Mouse (Mus musculus): ENCODE results near the gene Mfsd4a.

The Mfsd4a gene

GRCm38 (mm10) chr1:132001880-132002330 is 66.0 kb downstream of the Mfsd4a start:
- Histone ChIP-seq H3K4me3 (replicated peaks; ENCODE audit: low read length) (no peak overlapping the region), H3K36me3 (ENCODE audit: insufficient read depth, low read length) (no peaks in the 10 kb centered on the region), H3K27me3 (ENCODE audit: insufficient read depth, low read length) (no peaks in the 10 kb centered on the region), H3K9me3 (ENCODE audit: low read length) (peaks cover 8% of the 10 kb centered on the region), H3K4me1 (replicated peaks; ENCODE audit: low read depth, low read length) (peaks cover 32% of the 10 kb centered on the region)
- TF ChIP-seq POU5F1 (IDR thresholded peaks at IDR 0.05; ENCODE audit: borderline replicate concordance, low read length) (no peak), CTCF (conservative IDR thresholded peaks at IDR 0.05; ENCODE audit: low read length) (no peak), NANOG (IDR thresholded peaks at IDR 0.05; ENCODE audit: borderline replicate concordance, low read length) (no peak)

GRCm38 (mm10) chr1:132000506-132000905 is 67.4 kb downstream of the Mfsd4a start:
- peaks cover 22% of the 10 kb centered on the region for H3K4me1 ChIP-seq (replicated peaks; ENCODE audit: low read depth, low read length)
- peaks cover 8% of the 10 kb centered on the region for H3K9me3 ChIP-seq (ENCODE audit: low read length)
- H3K4me3 ChIP-seq (replicated peaks; ENCODE audit: low read length) = no peak overlapping the region

GRCm38 (mm10) chr1:131995062-131995461 is 72.8 kb downstream of the Mfsd4a start:
- TF ChIP-seq CTCF (conservative IDR thresholded peaks at IDR 0.05; ENCODE audit: low read length) = peak; percentile 67
- TF ChIP-seq NANOG (IDR thresholded peaks at IDR 0.05; ENCODE audit: borderline replicate concordance, low read length) = no peak
- TF ChIP-seq POU5F1 (IDR thresholded peaks at IDR 0.05; ENCODE audit: borderline replicate concordance, low read length) = no peak
- Histone ChIP-seq H3K36me3 (ENCODE audit: insufficient read depth, low read length) (no peaks in the 10 kb centered on the region), H3K9me3 (ENCODE audit: low read length) (peaks cover 8% of the 10 kb centered on the region)

More at GRCm38 (mm10) chr1:132000506-132000905, 67.4 kb downstream of the Mfsd4a start:
- H3K36me3 ChIP-seq (ENCODE audit: insufficient read depth, low read length) = no peaks in the 10 kb centered on the region
- no peak for TF ChIP-seq POU5F1 (IDR thresholded peaks at IDR 0.05; ENCODE audit: borderline replicate concordance, low read length)
- TF ChIP-seq CTCF (conservative IDR thresholded peaks at IDR 0.05; ENCODE audit: low read length) = peak; percentile 32
- H3K27me3 ChIP-seq (ENCODE audit: insufficient read depth, low read length) = no peaks in the 10 kb centered on the region

DNA sequence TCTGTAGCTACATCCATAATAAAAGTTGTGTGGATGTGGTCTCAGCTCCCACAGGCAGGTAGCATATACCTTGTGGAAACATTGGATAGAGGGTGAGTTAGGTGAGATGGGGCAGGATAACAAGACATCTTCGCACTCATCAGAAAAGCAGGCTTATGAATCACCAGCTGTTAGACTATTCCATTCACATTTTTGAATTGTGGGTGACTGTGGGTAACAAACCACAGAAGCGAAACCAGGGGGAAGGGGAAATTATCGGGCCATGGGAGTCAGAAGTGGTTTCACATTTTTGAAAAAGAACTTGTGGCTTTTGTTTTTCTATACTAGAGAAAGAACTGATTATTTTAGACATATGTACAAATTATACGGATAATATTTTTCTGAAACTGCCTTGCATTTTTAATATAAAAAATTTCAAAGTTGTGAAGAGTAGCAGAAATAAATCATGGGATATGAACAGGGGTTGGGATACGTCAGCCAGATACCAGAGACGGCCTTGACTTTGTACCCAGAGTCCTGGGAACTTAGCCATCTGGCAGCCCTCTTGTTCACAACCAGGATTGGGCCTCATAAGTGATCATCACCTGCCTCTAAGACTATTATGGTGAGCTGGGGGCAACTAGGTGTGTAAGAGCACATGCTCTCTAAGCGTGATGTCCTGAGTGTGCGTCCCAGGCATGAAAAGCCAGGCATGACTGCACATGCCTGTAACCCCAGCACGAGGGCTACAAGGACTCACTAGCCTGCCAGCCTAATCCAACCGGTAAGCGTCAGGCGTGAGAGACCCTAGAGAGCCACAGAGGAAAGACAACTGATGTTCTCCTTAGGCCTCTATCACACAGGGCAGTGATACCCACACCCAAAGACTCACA is 74.5 kb downstream of the Mfsd4a start:
- Histone ChIP-seq H3K36me3 (ENCODE audit: insufficient read depth, low read length) (no peaks in the 10 kb centered on the region), H3K4me1 (replicated peaks; ENCODE audit: low read depth, low read length) (0 out of 2 replicates have a peak, but pooled peaks cover 3% of the 10 kb centered on the region), H3K9me3 (ENCODE audit: low read length) (no peaks in the 10 kb centered on the region), H3K4me3 (replicated peaks; ENCODE audit: low read length) (no peak overlapping the region), H3K27me3 (ENCODE audit: insufficient read depth, low read length) (no peaks in the 10 kb centered on the region)
- TF ChIP-seq POU5F1 (IDR thresholded peaks at IDR 0.05; ENCODE audit: borderline replicate concordance, low read length) (no peak), NANOG (IDR thresholded peaks at IDR 0.05; ENCODE audit: borderline replicate concordance, low read length) (no peak)

More at GRCm38 (mm10) chr1:131995062-131995461, 72.8 kb downstream of the Mfsd4a start:
- no peak overlapping the region for H3K4me3 ChIP-seq (replicated peaks; ENCODE audit: low read length)
- no peaks in the 10 kb centered on the region for H3K27me3 ChIP-seq (ENCODE audit: insufficient read depth, low read length)
- H3K4me1 ChIP-seq (replicated peaks; ENCODE audit: low read depth, low read length) = 0 out of 2 replicates have a peak, but pooled peaks cover 3% of the 10 kb centered on the region

DNA sequence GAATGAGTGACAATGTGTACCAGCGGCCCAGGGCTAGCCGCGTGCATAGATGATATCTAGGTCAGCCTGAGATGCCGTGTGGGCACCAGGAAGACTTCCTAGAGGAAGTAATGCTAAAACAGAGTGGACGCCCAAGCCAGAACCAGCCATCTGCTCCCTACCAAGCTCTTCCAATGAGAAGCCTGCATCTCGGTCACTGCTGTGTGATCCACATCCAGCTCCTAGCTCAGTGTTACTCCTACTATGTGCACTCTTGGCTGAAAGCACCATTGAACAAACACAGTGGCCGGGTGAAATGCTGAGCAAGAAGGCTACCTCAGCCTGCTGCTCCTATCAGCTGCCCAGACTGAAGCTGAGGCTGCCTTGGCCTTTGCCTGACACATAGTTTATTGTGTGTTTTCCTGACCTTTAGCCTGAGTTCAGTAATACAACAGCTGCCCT is 75.3 kb downstream of the Mfsd4a start:
- TF ChIP-seq NANOG (IDR thresholded peaks at IDR 0.05; ENCODE audit: borderline replicate concordance, low read length) (no peak), POU5F1 (IDR thresholded peaks at IDR 0.05; ENCODE audit: borderline replicate concordance, low read length) (no peak), CTCF (conservative IDR thresholded peaks at IDR 0.05; ENCODE audit: low read length) (no peak)
- Histone ChIP-seq H3K36me3 (ENCODE audit: insufficient read depth, low read length) (no peaks in the 10 kb centered on the region), H3K4me3 (replicated peaks; ENCODE audit: low read length) (no peak overlapping the region), H3K9me3 (ENCODE audit: low read length) (no peaks in the 10 kb centered on the region), H3K4me1 (replicated peaks; ENCODE audit: low read depth, low read length) (0 out of 2 replicates have a peak, but pooled peaks cover 3% of the 10 kb centered on the region), H3K27me3 (ENCODE audit: insufficient read depth, low read length) (no peaks in the 10 kb centered on the region)

DNA sequence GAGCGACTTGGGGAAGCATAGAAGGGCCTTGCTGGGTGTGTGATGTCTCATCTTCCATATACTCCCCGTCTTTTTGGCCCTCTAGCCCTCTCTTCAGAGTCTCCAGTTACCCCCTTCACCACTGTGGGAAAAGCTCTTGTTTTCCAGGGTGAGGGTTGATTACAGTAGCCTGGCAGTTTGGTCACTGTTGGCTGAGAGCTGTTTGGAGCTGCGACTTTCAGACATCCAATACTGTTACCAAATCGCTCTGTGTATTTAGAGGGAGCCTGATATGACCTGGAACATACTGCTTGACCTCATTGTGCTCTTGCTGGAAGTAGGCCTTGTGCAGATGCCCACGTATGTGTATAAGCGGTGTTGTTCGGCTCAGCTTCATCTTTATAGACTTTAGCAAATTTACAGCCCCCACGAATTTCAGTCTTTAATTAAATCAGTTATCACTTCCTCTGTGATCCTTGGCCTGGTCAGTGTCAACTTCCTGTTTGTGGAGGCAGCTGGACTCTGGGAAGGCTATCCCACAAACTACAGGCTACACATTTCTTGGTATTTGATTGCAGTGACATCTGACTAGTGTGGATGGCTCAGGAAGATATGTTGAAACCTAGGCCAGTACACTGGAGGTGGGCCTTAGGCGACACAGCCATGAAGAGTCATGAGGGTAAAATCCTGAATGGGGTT is 77.6 kb downstream of the Mfsd4a start:
- Histone ChIP-seq H3K36me3 (ENCODE audit: insufficient read depth, low read length) (no peaks in the 10 kb centered on the region), H3K4me1 (replicated peaks; ENCODE audit: low read depth, low read length) (0 out of 2 replicates have a peak, but pooled peaks cover 3% of the 10 kb centered on the region), H3K9me3 (ENCODE audit: low read length) (no peaks in the 10 kb centered on the region), H3K4me3 (replicated peaks; ENCODE audit: low read length) (no peak overlapping the region), H3K27me3 (ENCODE audit: insufficient read depth, low read length) (no peaks in the 10 kb centered on the region)
- TF ChIP-seq NANOG (IDR thresholded peaks at IDR 0.05; ENCODE audit: borderline replicate concordance, low read length) (no peak), POU5F1 (IDR thresholded peaks at IDR 0.05; ENCODE audit: borderline replicate concordance, low read length) (no peak), CTCF (conservative IDR thresholded peaks at IDR 0.05; ENCODE audit: low read length) (no peak)

DNA sequence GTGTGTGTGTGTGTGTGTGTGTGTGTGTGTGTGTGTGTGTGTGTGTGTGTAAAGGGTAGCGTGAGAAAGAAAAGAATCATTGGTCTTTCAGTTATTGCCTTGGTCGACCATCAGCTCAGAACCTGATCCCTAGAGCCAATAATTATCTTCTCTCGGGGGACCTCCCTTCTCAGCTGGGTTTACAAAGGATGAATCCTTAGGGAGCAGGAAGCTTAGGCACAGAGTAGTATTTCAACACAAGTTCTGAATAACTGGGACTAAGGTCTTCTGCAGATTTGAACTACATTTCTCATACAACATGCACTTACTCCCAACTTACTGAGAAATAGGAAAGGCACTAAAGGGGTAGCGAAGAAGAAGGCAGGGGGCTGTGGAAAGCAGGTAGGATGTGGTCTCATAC is 78.4 kb downstream of the Mfsd4a start:
- H3K27me3 ChIP-seq (ENCODE audit: insufficient read depth, low read length) = no peaks in the 10 kb centered on the region
- 0 out of 2 replicates have a peak, but pooled peaks cover 3% of the 10 kb centered on the region for H3K4me1 ChIP-seq (replicated peaks; ENCODE audit: low read depth, low read length)
- H3K4me3 ChIP-seq (replicated peaks; ENCODE audit: low read length) = no peak overlapping the region
- TF ChIP-seq CTCF (conservative IDR thresholded peaks at IDR 0.05; ENCODE audit: low read length) (no peak), NANOG (IDR thresholded peaks at IDR 0.05; ENCODE audit: borderline replicate concordance, low read length) (no peak), POU5F1 (IDR thresholded peaks at IDR 0.05; ENCODE audit: borderline replicate concordance, low read length) (no peak)
- no peaks in the 10 kb centered on the region for H3K36me3 ChIP-seq (ENCODE audit: insufficient read depth, low read length)
- no peaks in the 10 kb centered on the region for H3K9me3 ChIP-seq (ENCODE audit: low read length)

DNA sequence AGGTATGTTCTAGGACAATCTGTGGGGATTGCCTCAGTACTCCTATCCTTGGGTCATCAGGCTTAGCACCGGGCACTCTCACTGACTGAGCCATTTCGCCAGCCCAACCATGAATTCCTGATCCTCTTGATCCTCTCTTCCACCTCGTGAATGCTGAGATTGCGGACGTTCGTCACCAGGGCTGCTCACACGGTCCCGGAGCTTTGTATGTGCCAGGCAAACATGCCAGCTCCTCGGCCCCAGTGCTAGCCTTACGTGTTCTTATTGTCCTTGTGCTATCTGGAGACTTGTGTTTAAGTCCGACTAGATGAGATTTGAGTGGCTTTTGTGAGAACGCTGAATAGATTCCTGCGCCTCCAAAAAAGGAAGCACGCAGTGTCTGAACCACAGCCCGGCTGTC is 80.4 kb downstream of the Mfsd4a start:
- no peaks in the 10 kb centered on the region for H3K4me1 ChIP-seq (replicated peaks; ENCODE audit: low read depth, low read length)
- no peak overlapping the region for H3K4me3 ChIP-seq (replicated peaks; ENCODE audit: low read length)
- no peaks in the 10 kb centered on the region for H3K36me3 ChIP-seq (ENCODE audit: insufficient read depth, low read length)
- H3K27me3 ChIP-seq (ENCODE audit: insufficient read depth, low read length) = no peaks in the 10 kb centered on the region
- H3K9me3 ChIP-seq (ENCODE audit: low read length) = no peaks in the 10 kb centered on the region
- TF ChIP-seq CTCF (conservative IDR thresholded peaks at IDR 0.05; ENCODE audit: low read length) (no peak), NANOG (IDR thresholded peaks at IDR 0.05; ENCODE audit: borderline replicate concordance, low read length) (no peak), POU5F1 (IDR thresholded peaks at IDR 0.05; ENCODE audit: borderline replicate concordance, low read length) (no peak)

Measured in E14TG2a.4 (cell line).